Mouse (Mus musculus) limb, embryonic 12.5 days (tissue): ENCODE results near the gene Rnaseh2c. TPM values are rescaled to one million over a fixed set of nuclear protein-coding genes. Genes with fewer than 3 reads are reported as not detected.

Experiments used
- ATAC-seq: fragments of 200-750 bp; cut with Nextera tagmentation; 2 replicates; pipeline ENCODE4 v1.8.0; 2017; ENCODE audit warnings: low read depth, moderate TSS enrichment; ENCODE audit not compliant: insufficient number of reproducible peaks, insufficient read depth, low FRiP score, low TSS enrichment
- H3K27ac ChIP-seq: fragments of 300-500 bp; sonication (generic); 2 replicates; pipeline ENCODE4 v1.5.1; 2016; ENCODE audit warnings: mild to moderate bottlenecking, moderate library complexity
- H3K27me3 ChIP-seq: fragments of 300-500 bp; sonication (generic); 2 replicates; pipeline ENCODE4 v1.6.1; 2016; ENCODE audit warnings: mild to moderate bottlenecking, moderate library complexity
- H3K36me3 ChIP-seq: fragments of 300-500 bp; sonication (generic); 2 replicates; pipeline ENCODE4 v1.6.1; 2016; ENCODE audit warnings: mild to moderate bottlenecking, moderate library complexity
- H3K4me1 ChIP-seq: fragments of 300-500 bp; sonication (generic); replicated peaks from 2 replicates; pipeline ENCODE4 v1.6.1; 2016
- H3K4me2 ChIP-seq: fragments of 300-500 bp; sonication (generic); 2 replicates; pipeline ENCODE4 v1.6.1; 2016; ENCODE audit warnings: mild to moderate bottlenecking, moderate library complexity
- H3K4me3 ChIP-seq: fragments of 300-500 bp; sonication (generic); replicated peaks from 2 replicates; pipeline ENCODE4 v1.5.1; 2016; ENCODE audit warnings: mild to moderate bottlenecking
- H3K9ac ChIP-seq: fragments of 300-500 bp; sonication (generic); replicated peaks from 2 replicates; pipeline ENCODE4 v1.6.1; 2016; ENCODE audit warnings: mild to moderate bottlenecking, moderate library complexity
- H3K9me3 ChIP-seq: fragments of 300-500 bp; sonication (generic); 2 replicates; pipeline ENCODE4 v1.6.1; 2016; ENCODE audit warnings: mild to moderate bottlenecking, moderate library complexity
- WGBS: fragments of 180-500 bp; shearing (Covaris S2); methylation state at CpG from one replicate; pipeline ENCODE4 v1.1.7; 2016; 5-methylcytosine and 5-hydroxymethylcytosine counted together
- polyA plus RNA-seq: library from polyadenylated mRNA; unstranded; fragments of >200 nt; fragmentation: Nextera tagmentation; extraction: Ambion mirVana; gene quantifications from 2 replicates; pipeline ENCODE4 v1.2.1, GENCODE M21; 2016

Gene Rnaseh2c
- polyA plus RNA-seq, 1 experiment from 2014 or later = 193 TPM

DNA sequence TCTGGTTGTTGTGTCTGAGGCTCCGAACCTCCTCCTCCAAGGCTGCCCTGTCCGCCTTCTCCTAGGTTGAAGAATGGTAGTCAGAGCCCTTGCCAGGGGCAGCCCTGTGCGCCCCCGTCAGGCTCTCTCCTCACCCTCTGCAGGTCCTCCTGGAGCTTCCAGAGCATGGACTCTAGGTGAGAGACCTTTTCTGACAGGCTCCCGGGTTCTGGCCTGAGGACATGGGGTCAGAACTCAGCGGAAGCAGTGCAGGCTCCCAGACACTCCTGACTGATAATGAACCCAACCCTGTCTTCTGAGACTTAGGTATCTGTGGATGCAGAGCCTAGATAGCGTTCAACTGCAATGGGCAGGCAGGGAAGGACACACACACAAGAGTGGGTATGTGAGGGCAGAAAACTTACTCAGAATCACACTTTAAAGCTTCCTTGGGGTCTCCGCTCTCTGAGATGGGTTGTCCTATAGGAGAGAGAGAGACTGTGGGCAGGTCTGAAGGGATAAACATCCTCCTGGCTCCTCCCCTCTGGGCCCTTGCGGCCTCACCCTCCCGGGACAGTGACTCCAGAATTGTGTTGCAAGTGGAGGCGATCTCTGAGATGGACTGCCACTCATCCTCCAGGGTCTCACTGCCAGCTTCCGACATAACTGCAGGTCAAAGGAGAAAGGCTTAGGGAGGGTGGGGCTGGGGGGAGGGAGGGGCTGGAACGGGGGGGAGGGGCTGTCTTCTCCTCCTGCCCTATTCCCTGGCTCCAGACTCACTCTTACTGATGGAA, 50.0 kb downstream of the Rnaseh2c start:
- Histone ChIP-seq H3K4me3 (no peak overlapping the region), H3K9ac (0 out of 2 replicates have a peak overlapping the region, but pooled peaks have one; percentile 12), H3K4me1 (peaks cover 40% of the 10 kb centered on the region), H3K9me3 (no peaks in the 10 kb centered on the region), H3K36me3 (peaks cover 47% of the 10 kb centered on the region), H3K27ac (no peak overlapping the region), H3K4me2 (no peak overlapping the region), H3K27me3 (peaks cover 30% of the 10 kb centered on the region)
- ATAC-seq = no peak
- WGBS = 59% methylated on average over 12 of the region's 13 CpGs

DNA sequence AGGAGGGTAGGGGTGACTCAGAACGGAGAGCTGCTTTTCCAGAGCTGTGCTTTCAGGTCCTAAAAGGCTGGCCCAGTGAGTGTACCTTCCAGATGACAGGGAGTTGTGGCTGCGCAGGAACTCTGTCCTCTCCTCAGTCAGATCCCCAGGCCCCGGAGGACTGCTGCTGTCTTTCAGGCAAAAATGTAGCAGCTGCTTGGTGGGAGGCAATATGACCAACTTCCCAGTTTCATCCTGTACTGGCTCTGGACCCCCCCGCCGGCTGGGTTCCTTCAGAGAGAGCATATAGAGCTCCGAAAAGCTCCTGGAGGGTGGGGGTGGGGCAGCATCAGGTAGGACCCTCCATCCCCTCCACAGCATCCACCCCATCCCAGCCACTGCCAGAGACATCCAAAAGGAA, 50.9 kb downstream of the Rnaseh2c start:
- Histone ChIP-seq H3K4me1 (peaks cover 40% of the 10 kb centered on the region), H3K36me3 (peaks cover 41% of the 10 kb centered on the region), H3K9me3 (no peaks in the 10 kb centered on the region), H3K4me3 (no peak overlapping the region), H3K9ac (no peak overlapping the region), H3K27me3 (peaks cover 30% of the 10 kb centered on the region), H3K4me2 (no peak overlapping the region), H3K27ac (no peak overlapping the region)
- WGBS = 74% methylated on average over 6 of the region's 6 CpGs
- no peak for ATAC-seq

DNA sequence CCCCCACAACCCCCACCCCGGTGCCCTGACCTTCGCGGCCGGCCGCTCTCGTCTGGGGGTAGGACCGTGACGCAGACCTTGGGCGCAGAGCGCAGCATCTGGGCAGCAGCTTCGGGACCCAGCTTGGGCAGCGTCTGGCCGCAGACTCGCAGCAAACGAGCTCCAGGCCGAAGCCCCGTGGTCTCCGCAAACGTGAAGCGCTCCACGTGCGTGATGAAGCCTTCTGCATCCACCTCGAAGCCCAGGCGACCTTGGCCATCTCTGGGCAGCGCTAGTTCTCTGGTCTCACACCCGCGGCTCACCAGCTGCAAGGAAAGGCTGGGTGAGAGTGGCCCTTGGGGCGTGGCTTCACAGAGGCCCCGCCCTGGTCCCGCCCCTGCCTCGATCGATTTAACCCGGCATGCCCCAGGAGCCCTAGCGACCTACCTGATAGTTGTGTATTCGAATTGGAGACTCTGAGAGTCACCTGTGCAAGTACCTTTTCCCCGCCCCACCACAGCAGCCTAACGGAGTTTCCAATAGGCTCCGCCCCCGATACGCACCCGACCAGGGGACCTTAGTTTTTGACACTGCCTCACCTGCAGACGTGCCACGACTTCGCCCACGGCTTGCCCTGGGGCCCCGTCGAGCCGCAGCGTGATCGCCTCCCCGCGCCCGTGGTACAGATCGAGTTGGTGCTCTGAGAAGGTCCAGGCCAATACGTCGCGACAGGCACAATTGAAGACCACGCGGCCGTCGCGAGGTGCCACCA, 52.5 kb downstream of the Rnaseh2c start:
- peak overlapping the region; percentile 47 for H3K4me3 ChIP-seq
- H3K27ac ChIP-seq = no peak overlapping the region
- H3K9me3 ChIP-seq = no peaks in the 10 kb centered on the region
- peak; percentile 30 for ATAC-seq
- peak overlapping the region; percentile 82 for H3K4me2 ChIP-seq
- peaks cover 29% of the 10 kb centered on the region for H3K4me1 ChIP-seq
- H3K36me3 ChIP-seq = peaks cover 39% of the 10 kb centered on the region
- H3K9ac ChIP-seq = peak overlapping the region; percentile 62
- 3% methylated on average over 62 of the region's 62 CpGs for WGBS
- H3K27me3 ChIP-seq = peaks cover 30% of the 10 kb centered on the region

DNA sequence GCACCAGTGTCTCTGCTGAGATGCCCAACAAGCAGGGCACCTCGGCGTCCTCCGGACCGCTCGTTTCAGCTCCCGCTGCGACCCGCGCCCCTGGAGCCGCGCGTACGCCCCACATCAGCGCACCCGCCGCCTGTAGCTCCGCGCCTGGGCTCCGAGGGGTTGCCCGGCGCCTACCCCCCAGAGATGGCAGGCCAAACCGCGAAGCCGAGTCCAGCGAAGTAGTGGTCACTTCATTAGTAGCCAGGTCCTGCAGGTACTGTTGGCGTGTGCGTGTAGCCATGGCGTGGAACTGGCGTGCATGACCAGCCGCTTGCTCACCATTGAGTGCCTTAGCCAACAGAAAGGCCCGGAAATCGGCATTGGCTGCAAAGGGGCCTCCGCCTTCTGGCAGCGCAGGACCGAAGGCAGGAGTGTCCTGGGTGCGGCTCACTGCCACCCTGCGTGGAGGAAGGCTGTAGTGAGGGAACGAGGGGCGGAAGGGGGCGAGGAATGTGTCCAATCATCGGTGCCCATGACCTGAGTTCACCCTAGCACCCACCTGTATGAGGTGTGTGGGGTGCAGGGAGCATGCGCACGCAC, 53.1 kb downstream of the Rnaseh2c start:
- H3K9ac ChIP-seq = peak overlapping the region; percentile 62
- peak overlapping the region; percentile 47 for H3K4me3 ChIP-seq
- peak overlapping the region; percentile 82 for H3K4me2 ChIP-seq
- H3K4me1 ChIP-seq = peaks cover 24% of the 10 kb centered on the region
- H3K27me3 ChIP-seq = peaks cover 30% of the 10 kb centered on the region
- WGBS = 5% methylated on average over 43 of the region's 43 CpGs
- peaks cover 43% of the 10 kb centered on the region for H3K36me3 ChIP-seq
- H3K9me3 ChIP-seq = no peaks in the 10 kb centered on the region
- H3K27ac ChIP-seq = no peak overlapping the region
- peak; percentile 53 for ATAC-seq

Other genes starting within 250 kb of the Rnaseh2c start
- gene Eif1ad, start 235.1 kb upstream of the Rnaseh2c start, polyA plus RNA-seq = 68.6 and 73.5 TPM in 2 replicates
- 453 and 465 TPM in 2 replicates for gene Banf1, start 234.7 kb upstream of the Rnaseh2c start, polyA plus RNA-seq
- gene Sart1, start 213.2 kb upstream of the Rnaseh2c start, polyA plus RNA-seq = 111 and 118 TPM in 2 replicates
- gene Tsga10ip, start 199.3 kb upstream of the Rnaseh2c start, polyA plus RNA-seq = 0.20 TPM in 2 replicates
- 310 and 324 TPM in 2 replicates for gene Drap1, start 176.9 kb upstream of the Rnaseh2c start, polyA plus RNA-seq
- gene AI837181, start 176.7 kb upstream of the Rnaseh2c start, polyA plus RNA-seq = 65.0 and 69.1 TPM in 2 replicates
- not detected in 2 replicates for gene Fosl1, start 154.3 kb upstream of the Rnaseh2c start, polyA plus RNA-seq
- gene Ccdc85b, start 144.0 kb upstream of the Rnaseh2c start, polyA plus RNA-seq = 10.4 and 10.8 TPM in 2 replicates
- 130 and 140 TPM in 2 replicates for gene Fibp, start 141.3 kb upstream of the Rnaseh2c start, polyA plus RNA-seq
- gene Ctsw, start 133.4 kb upstream of the Rnaseh2c start, polyA plus RNA-seq = 2.2 and 2.9 TPM in 2 replicates
- 138 and 139 TPM in 2 replicates for gene Efemp2, start 127.9 kb upstream of the Rnaseh2c start, polyA plus RNA-seq
- 43.4 and 43.7 TPM in 2 replicates for gene Mus81, start 113.5 kb upstream of the Rnaseh2c start, polyA plus RNA-seq
- gene Cfl1, start 111.4 kb upstream of the Rnaseh2c start, polyA plus RNA-seq = 2,525 and 2,543 TPM in 2 replicates
- gene 1700020D05Rik, start 98.1 kb upstream of the Rnaseh2c start, polyA plus RNA-seq = 0.20 and 0.42 TPM in 2 replicates
- gene Snx32, start 91.3 kb upstream of the Rnaseh2c start, polyA plus RNA-seq = 9.3 and 10.1 TPM in 2 replicates
- 1.2 TPM in 2 replicates for gene Ovol1, start 41.2 kb upstream of the Rnaseh2c start, polyA plus RNA-seq
- gene Ap5b1, start 33.8 kb upstream of the Rnaseh2c start, polyA plus RNA-seq = 1.8 TPM in 2 replicates
- gene Kat5, start 8.4 kb downstream of the Rnaseh2c start, polyA plus RNA-seq = 56.3 and 60.1 TPM in 2 replicates
- gene Rela, start 35.6 kb downstream of the Rnaseh2c start, polyA plus RNA-seq = 44.7 and 45.9 TPM in 2 replicates
- gene Sipa1, start 61.8 kb downstream of the Rnaseh2c start, polyA plus RNA-seq = 26.5 and 27.6 TPM in 2 replicates
- 19.4 and 19.6 TPM in 2 replicates for gene Map3k11, start 86.9 kb downstream of the Rnaseh2c start, polyA plus RNA-seq
- gene Pcnx3, start 87.0 kb downstream of the Rnaseh2c start, polyA plus RNA-seq = 35.9 and 38.3 TPM in 2 replicates
- 0.40 TPM in 1 of 2 replicates, not detected in the other for gene Kcnk7, start 102.5 kb downstream of the Rnaseh2c start, polyA plus RNA-seq
- 15.9 and 16.5 TPM in 2 replicates for gene Ehbp1l1, start 124.4 kb downstream of the Rnaseh2c start, polyA plus RNA-seq
- 140 and 143 TPM in 2 replicates for gene Fam89b, start 127.8 kb downstream of the Rnaseh2c start, polyA plus RNA-seq
- 17.0 and 30.3 TPM in 2 replicates for gene Ltbp3, start 139.0 kb downstream of the Rnaseh2c start, polyA plus RNA-seq
- gene Scyl1, start 169.5 kb downstream of the Rnaseh2c start, polyA plus RNA-seq = 74.9 and 78.0 TPM in 2 replicates